Mouse (Mus musculus) liver, embryonic 14.5 days (tissue): Measurements from ENCODE around the gene Mettl14. TPM values are rescaled to one million over a fixed set of nuclear protein-coding genes. Genes with fewer than 3 reads are reported as not detected.
"Not testable (repeated sequence)": the region's sequence is repeated elsewhere in the genome, so short reads cannot be mapped to it uniquely, and the experiment has no call there.

Experiments used
- ATAC-seq: fragments of 200-750 bp; cut with Nextera tagmentation; 2 replicates; pipeline ENCODE4 v1.8.0; 2017; ENCODE audit warnings: moderate number of reproducible peaks, mild to moderate bottlenecking, moderate library complexity; ENCODE audit not compliant: insufficient read depth
- DNase-seq, 3 experiments: peaks; one replicate each; pipeline ENCODE4 v3.0.0-alpha.2; 2012 to 2013; ENCODE audit warnings: low read depth in 3 of 3, low spot score in 3 of 3
- H3K27ac ChIP-seq: fragments of 300-500 bp; sonication (generic); 2 replicates; pipeline ENCODE4 v1.5.1; 2014; ENCODE audit warnings: moderate library complexity, mild to moderate bottlenecking, control low read depth, inconsistent platforms
- H3K27me3 ChIP-seq: fragments of 300-500 bp; sonication (generic); 2 replicates; pipeline ENCODE4 v1.6.1; 2014; ENCODE audit warnings: mild to moderate bottlenecking, low read length, moderate library complexity; ENCODE audit not compliant: control insufficient read depth, insufficient read depth
- H3K36me3 ChIP-seq: fragments of 300-500 bp; sonication (generic); replicated peaks from 2 replicates; pipeline ENCODE4 v1.6.1; 2014; ENCODE audit warnings: low read depth; ENCODE audit not compliant: control insufficient read depth, insufficient read depth
- H3K4me1 ChIP-seq, 2 experiments: fragments of 200-500 bp in 1 of 2; fragments of 300-500 bp in 1 of 2; sonication (generic) in 1 of 2; replicated peaks; 2 replicates each; pipeline ENCODE4 v1.6.1; 2012 to 2014; ENCODE audit warnings: antibody characterized with exemption in 1 of 2, inconsistent platforms in 1 of 2, low read length in 1 of 2; ENCODE audit not compliant: control insufficient read depth in 2 of 2, insufficient read depth in 2 of 2
- H3K4me2 ChIP-seq: fragments of 300-500 bp; sonication (generic); 2 replicates; pipeline ENCODE4 v1.6.1; 2014; ENCODE audit warnings: low read depth, mild to moderate bottlenecking, control low read depth, moderate library complexity
- H3K4me3 ChIP-seq, 2 experiments: fragments of 200-500 bp in 1 of 2; fragments of 300-500 bp in 1 of 2; sonication (generic) in 1 of 2; 2 replicates each; pipeline ENCODE4 v1.5.1; 2012 to 2014; ENCODE audit warnings: low read depth in 2 of 2, low read length in 2 of 2, mild to moderate bottlenecking in 2 of 2, control low read depth in 1 of 2, inconsistent platforms in 1 of 2, moderate library complexity in 1 of 2; ENCODE audit not compliant: insufficient read depth in 1 of 2
- H3K9ac ChIP-seq: fragments of 300-500 bp; sonication (generic); replicated peaks from 2 replicates; pipeline ENCODE4 v1.6.1; 2014; ENCODE audit warnings: mild to moderate bottlenecking, control low read depth, moderate library complexity
- H3K9me3 ChIP-seq: fragments of 300-500 bp; sonication (generic); 2 replicates; pipeline ENCODE4 v1.6.1; 2016; ENCODE audit warnings: low read length, mixed read lengths; ENCODE audit not compliant: control insufficient read depth
- CTCF ChIP-seq: IDR thresholded peaks from 2 replicates; pipeline ENCODE4 v1.5.1; 2016; ENCODE audit warnings: antibody characterized with exemption, low read depth, control low read depth
- EP300 ChIP-seq: IDR thresholded peaks from 2 replicates; pipeline ENCODE4 v1.6.1; 2016; ENCODE audit warnings: antibody characterized with exemption, low read depth
- WGBS: fragments of 180-500 bp; shearing (Covaris S2); extraction: QIAGEN DNeasy Blood & Tissue Kit; methylation state at CpG from one replicate; pipeline ENCODE4 v1.1.7; 2014; ENCODE audit not compliant: insufficient replicate concordance; 5-methylcytosine and 5-hydroxymethylcytosine counted together
- polyA plus RNA-seq, 2 experiments: library from polyadenylated mRNA; depleted of rRNA in 1 of 2; stranded (reverse) in 1 of 2; unstranded in 1 of 2; fragments of >200 nt; fragmentation: Nextera tagmentation in 1 of 2; extraction: Ambion mirVana in 1 of 2; gene quantifications; 2 replicates each; pipeline versions ENCODE4 v1.2.1 to v1.2.3; 2012 to 2014

Mettl14 gene
- polyA plus RNA-seq, 2 experiments, result 5.6 to 5.9 TPM

DNA sequence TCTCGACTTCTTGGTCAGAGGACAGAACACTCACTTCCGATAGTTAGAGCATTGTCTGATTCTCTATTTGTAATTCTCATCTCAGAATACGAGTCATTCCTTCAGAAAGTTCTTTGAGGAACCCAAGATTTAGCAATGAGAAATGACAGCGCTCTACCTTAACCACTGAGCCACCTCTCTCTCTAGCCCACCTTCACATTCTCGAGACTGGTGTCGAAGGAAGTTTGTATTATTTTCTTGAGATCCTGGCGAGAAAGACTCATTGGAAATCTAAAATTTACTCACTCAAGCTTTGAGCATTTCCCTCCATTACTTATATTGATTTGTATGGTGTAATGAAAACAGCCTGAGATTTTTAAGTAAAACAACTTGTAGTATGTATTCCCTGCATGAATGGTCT, 1.5 kb downstream of the Mettl14 start:
- H3K36me3 ChIP-seq, result peaks cover 6% of the 10 kb centered on the region
- H3K4me3 ChIP-seq, result peak overlapping the region in 1 of 2 experiments; percentile 89; a peak in 2 of 4 replicates
- peak overlapping the region; percentile 89; the same call in 1 of the 2 replicates for H3K9ac ChIP-seq
- peak overlapping the region; percentile 76 for H3K4me2 ChIP-seq
- no peak overlapping the region for H3K27ac ChIP-seq
- no peak for DNase-seq
- H3K4me1 ChIP-seq, result peaks cover 5 to 7% of the 10 kb centered on the region in 2 experiments; a peak in 1 of 4 replicates
- no peaks in the 10 kb centered on the region for H3K9me3 ChIP-seq
- no peaks in the 10 kb centered on the region for H3K27me3 ChIP-seq
- TF ChIP-seq CTCF, result no peak
- TF ChIP-seq EP300, result no peak
- no peak for ATAC-seq
- 83% methylated on average over 7 of the region's 7 CpGs for WGBS

- DNase-seq (no peak), ATAC-seq (no peak)
- Histone ChIP-seq H3K9me3 (no peaks in the 10 kb centered on the region), H3K27ac (no peak overlapping the region), H3K9ac (no peak overlapping the region), H3K27me3 (no peaks in the 10 kb centered on the region), H3K4me2 (no peak overlapping the region), H3K36me3 (peaks cover 25% of the 10 kb centered on the region), H3K4me1 (no peaks in the 10 kb centered on the region), H3K4me3 (no peak overlapping the region)
- no peak for TF ChIP-seq EP300
- no peak for TF ChIP-seq CTCF
- WGBS, result 62% methylated on average over 3 of the region's 3 CpGs
These were observed 9.3 kb downstream of the Mettl14 start for GRCm38 (mm10) chr3:123376562-123376961.

DNA sequence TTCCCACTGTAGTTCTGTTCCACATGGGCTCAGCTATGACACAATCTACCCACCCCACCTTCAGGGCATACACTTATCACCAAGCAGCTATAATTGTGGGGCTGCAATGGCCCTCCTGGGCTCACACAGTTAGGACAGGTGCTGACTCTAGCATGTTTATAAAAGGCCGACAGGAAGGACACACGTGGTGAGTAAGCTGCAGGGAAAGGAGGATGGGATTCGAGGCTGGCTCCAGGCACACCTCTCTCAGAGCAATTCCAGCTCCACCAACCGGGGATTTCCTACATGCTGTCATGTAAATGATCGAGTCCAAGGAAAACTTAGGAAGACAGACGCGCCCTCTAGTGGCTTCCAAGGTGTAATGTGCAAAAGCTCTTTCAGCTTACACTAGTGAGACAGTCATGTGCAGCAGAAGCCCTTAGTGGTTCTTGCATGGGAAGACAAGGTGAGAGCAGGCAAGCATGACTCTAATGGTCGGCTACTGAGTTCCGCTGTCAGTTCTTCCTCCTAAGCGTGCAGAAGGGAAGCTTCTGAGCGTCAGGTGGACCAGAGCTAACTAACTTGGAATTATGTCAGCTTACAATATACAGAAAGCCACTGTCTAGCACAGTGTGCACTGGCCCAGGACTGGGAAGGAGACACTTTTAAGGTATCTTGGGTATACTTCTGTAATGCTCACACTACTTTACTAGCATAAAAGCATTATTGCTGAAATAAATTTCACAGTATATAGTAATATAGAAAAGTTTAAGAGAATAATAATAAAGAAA, 14.0 kb downstream of the Mettl14 start:
- peak; percentile 51 for ATAC-seq
- WGBS, result 48% methylated on average over 11 of the region's 11 CpGs

GRCm38 (mm10) chr3:123370927-123371326, 15.0 kb downstream of the Mettl14 start:
- Histone ChIP-seq H3K9me3 (no peaks in the 10 kb centered on the region), H3K4me2 (no peak overlapping the region), H3K4me1 (no peaks in the 10 kb centered on the region), H3K27me3 (no peaks in the 10 kb centered on the region), H3K36me3 (peaks cover 37% of the 10 kb centered on the region), H3K4me3 (no peak overlapping the region), H3K27ac (no peak overlapping the region), H3K9ac (no peak overlapping the region)
- DNase-seq (no peak), ATAC-seq (no peak)
- WGBS, result 73% methylated on average over 5 of the region's 5 CpGs
- TF ChIP-seq CTCF (no peak), EP300 (no peak)

More for the DNA sequence above, 14.0 kb downstream of the Mettl14 start:
- Histone ChIP-seq H3K9me3 (no peaks in the 10 kb centered on the region), H3K4me3 (no peak overlapping the region), H3K36me3 (peaks cover 38% of the 10 kb centered on the region), H3K9ac (no peak overlapping the region), H3K27me3 (no peaks in the 10 kb centered on the region), H3K4me2 (no peak overlapping the region), H3K27ac (no peak overlapping the region), H3K4me1 (no peaks in the 10 kb centered on the region)
- TF ChIP-seq CTCF (peak; percentile 74), EP300 (no peak)
- DNase-seq, result peak; percentile 17 to 28 (median 20)

- Histone ChIP-seq H3K27ac (no peak overlapping the region), H3K4me2 (no peak overlapping the region), H3K36me3 (peaks cover 29% of the 10 kb centered on the region)
These were observed 16.7 kb downstream of the Mettl14 start for GRCm38 (mm10) chr3:123369161-123369560.

DNA sequence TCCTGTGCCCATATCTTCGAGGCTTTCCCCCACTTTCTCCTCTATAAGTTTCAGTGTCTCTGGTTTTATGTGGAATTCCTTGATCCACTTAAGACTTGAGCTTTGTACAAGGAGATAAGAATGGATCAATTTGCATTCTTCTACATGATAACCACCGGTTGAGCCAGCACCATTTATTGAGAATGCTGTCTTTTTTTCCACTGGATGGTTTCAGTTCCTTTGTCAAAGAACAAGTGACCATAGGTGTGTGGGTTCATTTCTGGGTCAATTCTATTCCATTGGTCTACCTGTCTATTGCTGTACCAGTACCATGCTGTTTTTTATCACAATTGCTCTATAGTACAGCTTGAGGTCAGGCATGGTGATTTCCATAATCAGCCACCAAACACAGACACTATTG, 19.1 kb downstream of the Mettl14 start:
- peaks cover 22% of the 10 kb centered on the region for H3K36me3 ChIP-seq
- not testable (repeated sequence) for DNase-seq, ATAC-seq, H3K9me3 ChIP-seq, H3K4me2 ChIP-seq, H3K27me3 ChIP-seq, H3K4me1 ChIP-seq, H3K27ac ChIP-seq, H3K9ac ChIP-seq, H3K4me3 ChIP-seq
- 46% methylated on average over 2 of the region's 2 CpGs for WGBS

More at GRCm38 (mm10) chr3:123369161-123369560, 16.7 kb downstream of the Mettl14 start:
- Histone ChIP-seq H3K9ac (no peak overlapping the region), H3K4me1 (no peaks in the 10 kb centered on the region), H3K27me3 (no peaks in the 10 kb centered on the region), H3K4me3 (no peak overlapping the region), H3K9me3 (no peaks in the 10 kb centered on the region)
- ATAC-seq (no peak), DNase-seq (no peak)
- TF ChIP-seq CTCF (no peak), EP300 (no peak)
- WGBS, result 82% methylated on average over 12 of the region's 12 CpGs
